Mouse (Mus musculus) CD4-positive, CD25-positive, alpha-beta regulatory T cell, adult 2 months (primary cell): ENCODE measurements around the gene Zmat5.
A peak's percentile ranks its signal among the peaks of the same experiment; 100 is the strongest.

Experiments used
- DNase-seq: peaks from one replicate; pipeline ENCODE4 v3.0.0-alpha.2; 2012; ENCODE audit warnings: low read depth, low spot score

The Zmat5 gene

GRCm38 (mm10) chr11:4769881-4770280 lies 65.4 kb downstream of the Zmat5 start:
- DNase-seq: no peak

- no peak for DNase-seq
These were observed 67.3 kb downstream of the Zmat5 start for GRCm38 (mm10) chr11:4771756-4772155.

GRCm38 (mm10) chr11:4772925-4773324 lies 68.4 kb downstream of the Zmat5 start:
- DNase-seq: peak; percentile 75

- no peak for DNase-seq
These were observed 76.4 kb downstream of the Zmat5 start for GRCm38 (mm10) chr11:4780927-4781326.

- no peak for DNase-seq
These were observed 78.6 kb downstream of the Zmat5 start for GRCm38 (mm10) chr11:4783116-4783515.

GRCm38 (mm10) chr11:4784629-4785142 lies 80.2 kb downstream of the Zmat5 start:
- peak; percentile 30 for DNase-seq
